Mouse (Mus musculus): ENCODE data around the gene Lce1c. TPM values are rescaled to one million over a fixed set of nuclear protein-coding genes. Genes with fewer than 3 reads are reported as not detected.

Gene Lce1c
- total RNA-seq (2021), result not detected

DNA sequence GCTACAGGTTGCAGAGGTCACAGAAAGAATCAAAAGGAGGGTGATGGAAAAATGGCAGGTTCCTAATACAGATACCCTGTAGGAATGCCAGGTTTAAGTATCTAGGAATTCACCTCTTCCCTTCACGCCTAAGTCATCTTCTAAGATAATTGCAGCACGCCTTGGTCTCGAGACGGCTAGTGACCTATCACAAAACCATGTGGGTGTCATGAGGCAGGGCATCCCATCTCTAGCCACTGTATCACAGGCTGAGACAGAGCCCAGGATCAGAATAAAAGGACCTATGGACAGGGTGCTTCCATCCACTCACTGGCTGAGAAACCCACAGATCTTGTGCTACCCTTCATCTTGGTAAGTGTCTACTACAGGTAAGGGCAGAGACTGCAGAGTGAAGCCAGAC is at the start of gene Lce1c:
Gene Lce1c (plus strand): TSS at position 301 of the 400 bp plus-strand sequence.
- no peak for DNase-seq (ENCODE audit: extremely low spot score in 1 of 2, low spot score in 1 of 2)

DNA sequence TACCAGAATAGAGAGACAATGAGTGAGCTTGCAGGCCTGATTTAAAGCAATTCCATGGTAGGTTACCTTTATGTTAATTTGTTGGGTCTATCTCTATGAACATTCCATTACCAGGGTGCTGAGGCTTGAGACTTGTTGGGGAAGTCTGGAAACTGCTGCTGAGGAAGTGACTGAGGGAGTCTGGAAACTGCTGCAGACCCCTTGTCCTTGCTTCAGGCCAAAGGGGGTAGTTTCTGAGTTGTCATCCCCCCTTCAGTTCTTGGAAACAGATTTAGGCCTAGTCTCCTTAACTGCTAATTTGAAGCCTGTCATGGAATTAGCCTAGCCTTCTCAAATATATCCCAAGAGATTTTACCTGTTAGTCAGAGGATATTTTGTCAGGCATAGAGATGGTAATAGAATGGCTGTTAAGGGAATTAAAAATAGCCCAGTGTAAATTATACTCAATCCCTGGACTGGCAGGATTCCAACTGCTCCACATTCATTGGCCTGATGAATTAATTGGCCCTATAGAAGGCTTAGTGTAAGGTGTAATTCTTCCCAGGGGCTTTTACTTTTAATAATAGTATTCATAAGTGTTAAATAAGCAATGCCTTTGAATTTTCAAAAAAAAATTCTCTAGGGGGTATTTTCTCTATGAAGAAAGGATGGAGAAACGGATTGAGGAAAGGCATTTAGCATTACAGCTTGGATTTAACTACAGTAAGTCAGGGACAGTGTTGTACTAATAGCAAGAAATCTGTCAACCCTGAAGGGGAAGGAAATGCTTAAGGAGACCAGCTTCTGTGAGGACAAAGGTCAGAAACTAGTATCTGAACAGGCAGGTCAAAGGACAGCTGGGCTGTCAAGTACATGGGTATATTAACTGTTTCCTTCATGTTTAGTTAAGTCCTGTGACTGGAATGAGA is 41.0 kb upstream of the Lce1c start:
- no peak for DNase-seq (ENCODE audit: extremely low spot score in 1 of 2, low spot score in 1 of 2)

DNA sequence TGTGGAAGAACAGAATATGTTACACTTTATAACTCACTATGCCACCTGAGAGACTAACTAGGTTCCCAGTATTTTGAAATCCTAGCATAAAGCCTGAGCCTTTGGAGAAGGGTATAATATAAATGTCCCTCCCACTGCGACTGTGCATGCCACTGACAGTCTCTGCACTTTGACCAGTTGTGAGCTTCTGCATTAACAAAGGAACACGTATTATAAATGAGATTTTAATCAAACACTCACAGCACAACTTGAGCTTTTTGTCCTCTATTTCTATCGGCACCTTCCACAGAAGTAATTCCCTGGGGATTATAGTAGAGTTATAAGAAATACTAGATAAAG is 40.4 kb upstream of the Lce1c start:
- DNase-seq (ENCODE audit: extremely low spot score in 1 of 2, low spot score in 1 of 2), result no peak

DNA sequence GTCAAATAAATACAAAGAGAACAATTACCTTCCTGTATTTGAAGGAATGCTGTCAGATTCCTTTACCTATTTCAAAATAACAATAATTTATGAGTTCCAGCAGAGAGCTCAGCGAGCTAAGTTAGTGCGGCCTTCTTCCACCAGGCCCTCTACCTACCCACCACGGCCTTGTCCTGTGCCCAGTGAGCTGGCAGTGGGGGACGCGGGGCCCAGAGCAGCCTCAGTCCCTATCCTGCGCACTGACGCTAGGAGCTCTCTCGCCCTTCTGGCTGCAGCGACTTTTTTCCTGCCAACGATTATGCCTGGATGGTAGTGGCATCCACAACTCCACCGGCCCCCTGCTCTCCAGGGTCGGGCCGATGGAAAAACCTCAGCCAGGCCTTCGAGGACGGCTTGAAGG is 39.2 kb upstream of the Lce1c start:
- DNase-seq (ENCODE audit: extremely low spot score in 1 of 2, low spot score in 1 of 2), result no peak

DNA sequence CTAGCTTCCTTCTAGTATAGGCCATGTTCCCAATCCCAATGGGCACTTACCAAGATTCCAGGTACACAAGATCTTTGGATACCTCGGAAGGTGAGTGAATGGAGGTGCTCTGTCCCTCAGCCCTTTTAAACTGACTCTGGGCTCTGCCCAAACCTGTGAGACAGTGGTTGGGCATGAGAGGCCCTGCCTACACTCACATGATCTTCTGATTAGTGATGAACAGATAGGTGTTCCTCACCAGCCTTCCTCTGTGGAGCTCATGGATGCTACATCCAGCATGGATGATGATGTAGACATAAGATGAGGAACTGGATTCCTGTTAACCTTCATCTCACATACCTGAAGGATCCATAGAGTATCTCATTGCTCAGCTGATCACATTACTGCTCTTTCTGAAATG is 30.8 kb upstream of the Lce1c start, which contains the start of gene Lce1a1:
Gene Lce1a1 (minus strand): TSS at position 101 of the 400 bp plus-strand sequence.
- DNase-seq (ENCODE audit: extremely low spot score in 1 of 2, low spot score in 1 of 2), result no peak

DNA sequence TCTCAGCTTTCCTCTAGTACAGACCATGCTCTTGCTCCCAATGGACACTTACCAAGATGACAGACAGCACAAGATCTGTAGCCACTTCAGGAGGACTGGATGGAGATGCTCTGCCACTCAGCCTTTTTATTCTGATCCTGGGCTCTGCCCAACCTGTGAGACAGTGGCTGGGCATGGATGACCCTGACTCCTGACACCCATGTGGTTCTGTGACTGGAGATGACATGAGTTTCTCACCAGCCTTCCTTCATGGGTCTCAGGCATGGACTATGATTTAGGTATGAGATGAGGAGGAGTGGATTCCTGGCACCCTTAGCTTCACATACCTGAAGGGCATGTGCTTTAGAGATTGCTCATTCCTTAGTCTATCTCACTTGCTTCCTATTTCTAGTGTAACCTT is 22.2 kb upstream of the Lce1c start, which contains the start of gene Lce1b:
Gene Lce1b (minus strand): TSS at position 101 of the 400 bp plus-strand sequence.
- no peak for DNase-seq (ENCODE audit: extremely low spot score in 1 of 2, low spot score in 1 of 2)

DNA sequence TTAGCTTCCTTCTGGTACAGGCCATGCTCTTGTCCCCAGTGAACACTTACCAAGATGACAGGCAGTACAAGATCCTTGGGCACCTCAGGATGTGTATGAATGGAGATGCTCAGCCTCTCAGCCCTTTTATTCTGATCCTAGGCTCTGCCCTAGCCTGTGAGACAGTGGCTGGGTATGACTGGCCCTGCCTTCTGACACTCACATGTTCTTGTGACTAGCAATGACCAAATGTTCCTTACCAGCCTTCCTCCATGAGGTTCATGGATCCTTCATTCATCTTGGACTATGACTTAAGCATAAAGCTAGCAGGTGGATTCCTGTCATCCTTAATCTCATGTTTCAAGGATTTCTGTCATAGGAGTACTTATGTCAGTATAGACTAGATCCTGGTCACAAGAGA is 8.8 kb upstream of the Lce1c start, which contains the start of gene Lce1a2:
Gene Lce1a2 (minus strand): TSS at position 101 of the 400 bp plus-strand sequence.
- no peak for DNase-seq (ENCODE audit: extremely low spot score in 1 of 2, low spot score in 1 of 2)

DNA sequence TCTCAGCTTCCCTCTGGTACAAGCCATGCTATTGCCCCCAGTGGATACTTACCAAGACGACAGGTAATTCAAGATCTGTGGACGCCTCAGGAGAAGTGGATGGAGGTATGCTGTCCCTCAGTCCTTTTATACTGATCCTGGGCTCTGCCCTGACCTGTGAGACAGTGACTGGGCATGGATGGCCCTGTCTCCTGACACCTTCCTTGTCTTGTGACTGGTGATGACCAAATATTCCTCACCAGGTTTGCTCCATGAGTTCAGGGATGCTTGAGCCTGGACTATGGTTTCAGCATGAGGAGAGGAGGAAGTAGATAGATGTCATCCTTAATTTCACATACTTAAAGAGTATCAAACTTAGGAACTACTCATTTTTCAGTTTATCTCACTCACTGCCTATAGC is 8.1 kb downstream of the Lce1c start, which contains the start of gene Lce1d:
Gene Lce1d (minus strand): TSS at position 101 of the 400 bp plus-strand sequence.
- no peak for DNase-seq (ENCODE audit: extremely low spot score in 1 of 2, low spot score in 1 of 2)

DNA sequence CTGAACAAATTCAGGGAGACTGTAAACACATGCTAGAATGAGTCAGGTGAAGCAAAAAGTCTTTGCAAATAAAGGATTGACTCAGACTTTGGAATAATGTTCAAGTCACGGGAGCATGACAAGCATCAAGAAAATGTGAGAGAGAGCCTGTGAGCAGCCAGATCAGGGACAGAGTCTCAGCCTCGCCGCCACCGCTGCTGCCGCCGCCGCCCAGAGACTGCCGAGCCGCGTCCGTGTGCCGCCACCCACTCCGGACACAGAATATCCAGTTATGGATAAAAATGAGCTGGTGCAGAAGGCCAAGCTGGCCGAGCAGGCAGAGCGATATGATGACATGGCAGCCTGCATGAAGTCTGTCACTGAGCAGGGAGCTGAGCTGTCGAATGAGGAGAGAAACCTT is 10.1 kb downstream of the Lce1c start:
- DNase-seq (ENCODE audit: extremely low spot score in 1 of 2, low spot score in 1 of 2), result peak in 1 of 2 experiments; percentile 4

DNA sequence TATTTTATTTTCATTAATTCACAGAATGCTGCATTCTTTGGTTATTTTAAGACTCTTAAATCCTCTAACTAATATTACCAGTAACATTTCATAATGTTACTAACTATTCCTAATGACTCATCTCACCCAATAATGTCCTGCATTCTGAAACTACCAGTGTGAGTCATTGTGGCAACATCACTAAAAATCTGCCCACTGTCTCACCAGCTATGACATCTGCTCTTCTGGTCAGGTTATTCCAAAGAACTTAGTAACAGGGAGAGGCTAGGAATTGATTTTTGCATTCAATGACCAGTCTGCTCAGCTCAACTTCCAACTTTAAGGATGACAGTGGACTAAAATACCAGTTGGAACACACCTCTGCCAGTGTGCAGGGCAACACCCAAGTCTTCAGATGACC is 12.6 kb downstream of the Lce1c start:
- no peak for DNase-seq (ENCODE audit: extremely low spot score in 1 of 2, low spot score in 1 of 2)

DNA sequence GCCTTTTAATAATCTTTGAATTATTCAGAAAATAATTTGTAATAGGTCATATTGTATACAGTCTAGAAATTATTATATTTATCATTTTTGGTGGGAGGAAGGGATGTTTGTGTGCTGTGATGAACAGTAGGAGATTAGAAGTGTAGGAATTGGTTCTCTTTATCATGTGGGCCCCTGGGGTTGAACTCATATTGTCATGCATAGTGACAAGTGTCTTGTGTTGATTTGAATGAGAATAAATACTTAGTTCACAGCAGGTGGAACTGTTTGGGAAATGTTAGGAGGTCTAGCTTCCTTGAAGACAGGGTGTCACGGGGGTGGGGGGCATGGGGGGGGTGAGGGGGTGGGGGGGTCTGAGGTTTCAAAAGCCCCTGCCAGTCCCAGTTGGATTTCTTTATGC is 15.6 kb downstream of the Lce1c start:
- DNase-seq (ENCODE audit: extremely low spot score in 1 of 2, low spot score in 1 of 2), result no peak

DNA sequence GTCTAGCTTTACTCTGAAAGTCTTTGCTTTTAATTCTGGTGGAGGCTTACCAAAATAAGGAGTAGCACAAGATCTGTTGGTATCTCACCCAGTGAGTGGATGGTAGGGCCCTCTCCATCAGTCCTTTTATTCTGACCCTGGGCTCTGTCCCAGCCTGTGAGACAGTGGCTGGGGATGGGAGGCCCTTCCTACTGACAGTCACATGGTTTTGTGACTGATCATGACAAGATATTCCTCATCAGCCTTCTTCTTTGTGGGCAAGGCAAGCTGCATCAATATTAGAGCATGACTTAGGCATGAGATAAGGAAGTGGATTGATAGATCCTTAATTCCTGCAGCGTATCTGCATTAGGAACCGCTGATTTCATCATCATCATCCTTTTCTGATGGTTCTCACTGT is 29.9 kb downstream of the Lce1c start, which contains the start of gene Lce1e:
Gene Lce1e (minus strand): TSS at position 101 of the 400 bp plus-strand sequence.
- no peak for DNase-seq (ENCODE audit: extremely low spot score in 1 of 2, low spot score in 1 of 2)

DNA sequence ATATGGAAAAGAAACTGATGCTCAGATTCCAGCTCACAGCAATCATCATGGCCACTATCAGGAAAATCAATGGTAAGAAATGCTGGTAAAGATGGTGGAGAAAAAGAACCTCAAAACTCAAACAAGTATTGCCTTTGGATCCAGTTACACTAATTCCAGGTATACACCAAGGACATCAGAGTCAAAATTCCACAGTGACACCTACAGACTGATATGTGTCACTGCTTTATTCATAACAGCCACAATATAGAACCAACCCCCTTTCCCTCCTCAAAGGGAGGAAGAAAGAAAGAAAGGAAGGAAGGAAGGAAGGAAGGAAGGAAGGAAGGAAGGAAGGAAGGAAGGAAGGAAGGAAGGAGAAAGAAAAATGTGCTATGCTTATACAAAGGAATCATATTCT is 36.1 kb downstream of the Lce1c start:
- DNase-seq (ENCODE audit: extremely low spot score in 1 of 2, low spot score in 1 of 2), result no peak

DNA sequence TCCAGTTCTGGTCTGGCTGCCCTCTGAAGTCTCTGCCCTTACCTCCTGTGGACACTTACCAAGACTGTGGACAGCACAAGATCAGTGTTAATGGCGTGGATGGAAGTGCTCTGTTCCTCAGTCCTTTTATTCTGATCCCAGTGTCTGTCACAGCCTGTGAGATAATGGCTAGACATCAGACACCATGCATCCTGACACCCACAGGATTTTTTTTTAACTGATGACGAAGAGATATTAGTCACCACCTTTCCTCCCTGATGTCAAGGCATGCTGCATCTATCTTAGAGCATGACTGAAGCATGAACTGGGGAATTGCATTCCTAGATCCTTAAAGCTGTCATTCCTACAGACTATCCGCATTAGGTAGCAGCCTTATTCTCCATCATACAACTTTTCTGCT is 41.2 kb downstream of the Lce1c start, which contains the start of gene Lce1f:
Gene Lce1f (minus strand): TSS at position 101 of the 400 bp plus-strand sequence.
- no peak for DNase-seq (ENCODE audit: extremely low spot score in 1 of 2, low spot score in 1 of 2)

DNA sequence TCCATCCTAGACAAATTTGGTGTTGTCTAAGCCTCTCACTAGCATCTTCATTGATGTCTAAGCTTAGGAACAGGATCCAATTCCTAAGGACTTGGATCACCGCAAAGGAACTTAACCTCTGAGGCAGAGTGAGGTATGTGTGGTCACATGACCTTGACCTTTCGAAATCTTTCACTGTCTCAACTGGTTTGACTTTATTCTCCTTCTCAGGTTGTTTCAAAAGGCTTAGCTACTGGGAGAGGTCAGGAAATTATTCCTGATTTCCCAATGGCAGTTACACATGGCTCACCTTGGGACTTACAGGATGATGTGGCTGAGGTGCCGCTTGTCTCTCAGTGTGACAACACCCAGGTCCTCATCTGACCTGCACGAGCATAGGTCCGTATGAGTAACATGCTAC is 43.6 kb downstream of the Lce1c start:
- no peak for DNase-seq (ENCODE audit: extremely low spot score in 1 of 2, low spot score in 1 of 2)

Other genes with a start within 250 kb of the Lce1c start
- gene Gm9774, start 249.8 kb upstream of the Lce1c start, total RNA-seq (2021), result 1 to 10 TPM; 2.3 to 3.6 TPM
- gene Sprr2k, start 246.7 kb upstream of the Lce1c start, total RNA-seq (2021), result not detected
- not detected for gene Sprr1b, start 240.5 kb upstream of the Lce1c start, total RNA-seq (2021)
- gene Sprr3, start 220.5 kb upstream of the Lce1c start, total RNA-seq (2021), result not detected
- gene Sprr1a, start 193.4 kb upstream of the Lce1c start, total RNA-seq (2021), result not detected
- not detected for gene Sprr4, start 178.8 kb upstream of the Lce1c start, total RNA-seq (2021)
- gene 2310046K23Rik, start 144.7 kb upstream of the Lce1c start, total RNA-seq (2021), result not detected
- gene Ivl, start 105.5 kb upstream of the Lce1c start, total RNA-seq (2021), result not detected
- gene Smcp, start 90.2 kb upstream of the Lce1c start, total RNA-seq (2021), result not detected
- gene 2210017I01Rik, start 71.8 kb upstream of the Lce1c start, total RNA-seq (2021), result not detected
- gene Lce6a, start 57.6 kb upstream of the Lce1c start, total RNA-seq (2021), result not detected
- not detected for gene Lce1a1, start 30.9 kb upstream of the Lce1c start, total RNA-seq (2021)
- gene Lce1b, start 22.3 kb upstream of the Lce1c start, total RNA-seq (2021), result not detected
- not detected for gene Lce1a2, start 8.9 kb upstream of the Lce1c start, total RNA-seq (2021)
- not detected for gene Lce1d, start 8.0 kb downstream of the Lce1c start, total RNA-seq (2021)
- gene Lce1e, start 29.8 kb downstream of the Lce1c start, total RNA-seq (2021), result not detected
- not detected for gene Lce1f, start 41.1 kb downstream of the Lce1c start, total RNA-seq (2021)
- not detected for gene Gm38119, start 59.8 kb downstream of the Lce1c start, total RNA-seq (2021)
- gene Lce1g, start 73.1 kb downstream of the Lce1c start, total RNA-seq (2021), result not detected
- gene Lce1h, start 85.8 kb downstream of the Lce1c start, total RNA-seq (2021), result not detected
- gene Lce1i, start 99.7 kb downstream of the Lce1c start, total RNA-seq (2021), result not detected
- gene Lce1j, start 111.3 kb downstream of the Lce1c start, total RNA-seq (2021), result not detected
- not detected for gene Lce1k, start 128.6 kb downstream of the Lce1c start, total RNA-seq (2021)
- gene Kprp, start 148.0 kb downstream of the Lce1c start, total RNA-seq (2021), result not detected
- not detected for gene Lce1l, start 172.0 kb downstream of the Lce1c start, total RNA-seq (2021)
- gene 2310050C09Rik, start 191.0 kb downstream of the Lce1c start, total RNA-seq (2021), result not detected
- gene Lce3a, start 247.0 kb downstream of the Lce1c start, total RNA-seq (2021), result not detected